Mouse (Mus musculus): ENCODE results near the gene Rars2. TPM values are rescaled to one million over a fixed set of nuclear protein-coding genes. Genes with fewer than 3 reads are reported as not detected.

The Rars2 gene
- polyA plus RNA-seq (2015; fragmentation: Illumina TruSeq; extraction: RNeasy Lipid Tissue Mini Kit (QIAGEN cat#74804); ENCODE audit: insufficient read depth, low read depth, low replicate concordance): 4.4 TPM

DNA sequence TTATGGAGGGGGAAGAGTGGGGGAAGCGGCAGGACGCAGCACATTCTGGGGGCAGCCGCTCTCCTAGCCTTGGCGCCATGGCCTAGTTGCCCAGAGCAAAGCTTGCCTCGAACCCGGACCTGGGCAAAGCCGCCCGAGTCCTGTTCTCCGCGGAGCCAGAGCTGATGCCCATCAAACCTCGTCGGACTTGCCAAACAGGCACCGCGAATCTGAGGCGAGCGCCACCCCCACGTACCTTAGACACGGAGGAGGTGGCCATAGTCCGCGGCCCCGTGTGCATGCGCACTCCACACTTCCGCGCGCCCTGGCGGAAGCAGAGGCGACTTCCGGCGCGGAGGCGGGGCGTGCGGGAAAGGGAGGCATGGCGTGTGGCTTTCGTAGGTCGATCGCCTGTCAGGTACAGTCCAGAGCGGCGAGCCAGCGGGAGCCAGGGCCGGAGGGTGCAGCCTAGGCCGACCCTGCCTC lies at the start of gene Rars2, which contains the start of gene Orc3:
Gene Rars2 (plus strand): TSS at position 328 of the 465 bp plus-strand sequence.
Gene Orc3 (minus strand): TSS at position 315 of the 465 bp plus-strand sequence.

DNA sequence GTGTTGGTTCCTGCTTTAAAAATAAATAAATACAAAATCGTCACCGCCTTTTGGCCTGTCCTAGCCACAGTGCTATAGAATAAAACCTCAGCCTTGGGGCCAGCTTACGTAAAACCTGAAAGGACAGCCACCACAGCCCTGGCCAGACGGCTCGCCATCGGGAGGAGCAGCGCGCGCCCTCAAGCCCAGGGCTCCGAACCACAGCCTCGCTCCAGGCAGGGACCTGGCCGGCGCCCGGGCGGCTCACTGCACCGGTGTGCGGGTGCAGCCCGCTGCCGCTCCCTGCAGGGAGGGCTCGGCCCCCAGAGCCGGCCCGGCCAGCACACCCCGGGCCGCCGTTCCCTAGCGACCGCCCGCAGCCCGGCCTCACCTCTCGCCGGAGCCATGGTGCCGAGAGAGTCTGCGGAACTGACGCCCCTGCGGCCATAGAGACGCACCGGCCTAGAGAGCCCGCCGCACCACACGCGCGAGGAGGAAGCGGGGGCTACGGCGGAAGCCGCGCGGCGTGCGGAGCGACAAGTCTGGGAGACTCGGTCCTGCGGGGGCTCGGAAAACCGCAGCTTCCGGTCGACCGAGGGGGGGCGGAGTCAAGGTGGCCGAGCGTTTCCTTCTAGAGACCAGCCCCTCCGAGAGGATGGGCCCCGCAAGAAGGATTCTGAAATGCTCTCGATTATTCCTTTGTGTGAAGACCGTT lies 72.3 kb downstream of the Rars2 start, which contains the start of gene Slc35a1:
Gene Slc35a1 (minus strand): TSS at position 565 of the 694 bp plus-strand sequence.

Other genes starting within 250 kb of the Rars2 start
- 10.3 TPM for gene Akirin2, start 64.0 kb upstream of the Rars2 start, polyA plus RNA-seq (2015; fragmentation: Illumina TruSeq; extraction: RNeasy Lipid Tissue Mini Kit (QIAGEN cat#74804); ENCODE audit: insufficient read depth, low read depth, low replicate concordance)
- 6.5 TPM for gene Orc3, start within 50 bp of the Rars2 start, polyA plus RNA-seq (2015; fragmentation: Illumina TruSeq; extraction: RNeasy Lipid Tissue Mini Kit (QIAGEN cat#74804); ENCODE audit: insufficient read depth, low read depth, low replicate concordance)
- gene Slc35a1, start 72.5 kb downstream of the Rars2 start, polyA plus RNA-seq (2015; fragmentation: Illumina TruSeq; extraction: RNeasy Lipid Tissue Mini Kit (QIAGEN cat#74804); ENCODE audit: insufficient read depth, low read depth, low replicate concordance): 7.2 TPM
- not detected for gene Cfap206, start 115.2 kb downstream of the Rars2 start, polyA plus RNA-seq (2015; fragmentation: Illumina TruSeq; extraction: RNeasy Lipid Tissue Mini Kit (QIAGEN cat#74804); ENCODE audit: insufficient read depth, low read depth, low replicate concordance)
- gene Gm136, start 141.3 kb downstream of the Rars2 start, polyA plus RNA-seq (2015; fragmentation: Illumina TruSeq; extraction: RNeasy Lipid Tissue Mini Kit (QIAGEN cat#74804); ENCODE audit: insufficient read depth, low read depth, low replicate concordance): not detected
- 4.1 TPM for gene Smim8, start 163.5 kb downstream of the Rars2 start, polyA plus RNA-seq (2015; fragmentation: Illumina TruSeq; extraction: RNeasy Lipid Tissue Mini Kit (QIAGEN cat#74804); ENCODE audit: insufficient read depth, low read depth, low replicate concordance)